Mouse (Mus musculus) ES-E14 (cell line): ENCODE measurements around the gene Pik3c2g. TPM values are rescaled to one million over a fixed set of nuclear protein-coding genes. Genes with fewer than 3 reads are reported as not detected.

Source experiments
- DNase-seq: peaks from one replicate; pipeline ENCODE4 v3.0.0-alpha.2; 2013; ENCODE audit warnings: low read depth, low spot score
- H3K27ac ChIP-seq: 2 replicates; pipeline ENCODE4 v1.5.1; 2012; ENCODE audit warnings: low read depth, mild to moderate bottlenecking, low read length, moderate library complexity, mixed read lengths; ENCODE audit not compliant: poor library complexity, insufficient read depth, severe bottlenecking
- H3K36me3 ChIP-seq: 2 replicates; pipeline ENCODE4 v1.6.1; 2012; ENCODE audit warnings: mild to moderate bottlenecking, low read length, moderate library complexity, mixed read lengths; ENCODE audit not compliant: control insufficient read depth, poor library complexity, insufficient read depth, severe bottlenecking
- H3K4me1 ChIP-seq, 2 experiments: fragments of 150-350 bp in 1 of 2; sonication (generic) in 1 of 2; 2 replicates each; pipeline ENCODE4 v1.6.1; 2012; ENCODE audit warnings: low read length in 2 of 2, mild to moderate bottlenecking in 1 of 2, mixed read lengths in 1 of 2; ENCODE audit not compliant: control insufficient read depth in 2 of 2, insufficient read depth in 2 of 2, poor library complexity in 1 of 2
- H3K4me3 ChIP-seq, 2 experiments: fragments of 150-350 bp in 1 of 2; sonication (generic) in 1 of 2; 2 replicates each; pipeline ENCODE4 v1.5.1; 2012; ENCODE audit warnings: low read length in 2 of 2, low read depth in 1 of 2, mild to moderate bottlenecking in 1 of 2, mixed read lengths in 1 of 2; ENCODE audit not compliant: insufficient read depth in 1 of 2, poor library complexity in 1 of 2, severe bottlenecking in 1 of 2
- H3K9ac ChIP-seq: 2 replicates; pipeline ENCODE4 v1.6.1; 2012; ENCODE audit warnings: low read depth, mild to moderate bottlenecking, low read length, mixed read lengths; ENCODE audit not compliant: poor library complexity, insufficient read depth, severe bottlenecking
- H3K9me3 ChIP-seq: fragments of 150-350 bp; sonication (generic); 2 replicates; pipeline ENCODE4 v1.6.1; 2012; ENCODE audit warnings: low read depth, mild to moderate bottlenecking, low read length; ENCODE audit not compliant: control insufficient read depth, insufficient read depth
- CHD2 ChIP-seq: IDR thresholded peaks from 2 replicates; pipeline ENCODE4 v1.6.1; 2014; ENCODE audit warnings: mild to moderate bottlenecking, low read depth, low read length, inconsistent platforms
- HCFC1 ChIP-seq: IDR thresholded peaks from 2 replicates; pipeline ENCODE4 v1.6.1; 2012; ENCODE audit warnings: low read length, inconsistent platforms, borderline replicate concordance; ENCODE audit not compliant: insufficient read depth
- MAFK ChIP-seq: IDR thresholded peaks from 2 replicates; pipeline ENCODE4 v1.6.1; 2014; ENCODE audit warnings: mild to moderate bottlenecking, low read depth, low read length, inconsistent platforms; ENCODE audit not compliant: insufficient read depth
- ZC3H11A ChIP-seq: IDR thresholded peaks from 2 replicates; pipeline ENCODE4 v1.6.1; 2012; ENCODE audit warnings: low read depth, mild to moderate bottlenecking, inconsistent platforms, low read length, borderline replicate concordance
- ZNF384 ChIP-seq: IDR thresholded peaks from 2 replicates; pipeline ENCODE4 v1.6.1; 2012; ENCODE audit warnings: low read depth, low read length, inconsistent platforms
- in situ Hi-C, 2 experiments: fragments of 600-800 bp; cut with MboI; formaldehyde crosslinking; loops; one replicate each; pipeline ENCODE4 v1.15.1; 2025; ENCODE audit warnings: low sequenced_read_pairs in 2 of 2, inconsistent platforms in 1 of 2; ENCODE audit not compliant: unreplicated experiment in 2 of 2
- total RNA-seq: library from RNA; depleted of rRNA; stranded (reverse); fragments of 300-350 nt; gene quantifications from 2 replicates; pipeline ENCODE4 v1.2.3, GENCODE M21; 2012

Pik3c2g gene
- total RNA-seq, 1 experiment = not detected

DNA sequence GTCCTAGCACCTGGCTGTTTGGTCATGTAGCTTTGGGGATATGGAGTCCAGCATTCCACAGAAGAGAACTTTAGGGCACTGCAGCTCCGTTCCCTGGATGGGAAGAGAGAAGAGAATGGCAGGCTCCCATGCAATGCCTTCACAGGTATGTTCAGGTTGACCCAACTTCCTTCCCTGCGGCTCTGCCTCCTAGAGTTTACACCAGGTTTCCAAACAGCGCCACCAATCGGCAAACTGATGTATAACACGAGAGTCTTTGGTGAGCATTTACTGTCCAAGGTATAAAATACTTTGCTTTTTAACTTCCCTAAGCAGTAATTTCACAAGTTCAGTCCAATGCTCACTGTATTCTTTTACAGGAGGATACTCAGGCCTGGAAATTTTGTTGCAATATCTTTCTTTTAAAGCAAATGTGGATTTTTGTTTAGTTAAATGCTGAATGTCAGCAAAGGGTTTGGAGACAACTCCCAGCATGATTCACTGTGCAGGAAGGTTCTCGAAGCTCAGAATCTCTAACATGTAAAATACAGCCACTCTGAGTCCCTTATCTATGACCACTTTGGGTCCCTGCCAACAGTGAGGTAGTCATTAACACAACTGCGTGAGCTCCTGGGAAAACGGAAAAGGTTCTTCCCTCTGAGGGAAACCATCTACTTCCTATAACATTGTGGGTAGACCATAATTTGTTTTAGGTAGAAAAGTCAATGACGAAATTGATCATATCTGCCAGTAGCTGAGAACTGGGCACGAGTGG is 10.6 kb upstream of the Pik3c2g start:
- Histone ChIP-seq H3K36me3 (no peaks in the 10 kb centered on the region), H3K9ac (no peak overlapping the region), H3K4me1 (no peaks in the 10 kb centered on the region), H3K4me3 (no peak overlapping the region), H3K9me3 (no peaks in the 10 kb centered on the region), H3K27ac (no peak overlapping the region)
- no peak for TF ChIP-seq MAFK
- TF ChIP-seq HCFC1 = no peak
- TF ChIP-seq ZC3H11A = no peak
- TF ChIP-seq ZNF384 = no peak
- TF ChIP-seq CHD2 = no peak
- DNase-seq = peak; percentile 57
- in situ Hi-C loops = no loop called here

DNA sequence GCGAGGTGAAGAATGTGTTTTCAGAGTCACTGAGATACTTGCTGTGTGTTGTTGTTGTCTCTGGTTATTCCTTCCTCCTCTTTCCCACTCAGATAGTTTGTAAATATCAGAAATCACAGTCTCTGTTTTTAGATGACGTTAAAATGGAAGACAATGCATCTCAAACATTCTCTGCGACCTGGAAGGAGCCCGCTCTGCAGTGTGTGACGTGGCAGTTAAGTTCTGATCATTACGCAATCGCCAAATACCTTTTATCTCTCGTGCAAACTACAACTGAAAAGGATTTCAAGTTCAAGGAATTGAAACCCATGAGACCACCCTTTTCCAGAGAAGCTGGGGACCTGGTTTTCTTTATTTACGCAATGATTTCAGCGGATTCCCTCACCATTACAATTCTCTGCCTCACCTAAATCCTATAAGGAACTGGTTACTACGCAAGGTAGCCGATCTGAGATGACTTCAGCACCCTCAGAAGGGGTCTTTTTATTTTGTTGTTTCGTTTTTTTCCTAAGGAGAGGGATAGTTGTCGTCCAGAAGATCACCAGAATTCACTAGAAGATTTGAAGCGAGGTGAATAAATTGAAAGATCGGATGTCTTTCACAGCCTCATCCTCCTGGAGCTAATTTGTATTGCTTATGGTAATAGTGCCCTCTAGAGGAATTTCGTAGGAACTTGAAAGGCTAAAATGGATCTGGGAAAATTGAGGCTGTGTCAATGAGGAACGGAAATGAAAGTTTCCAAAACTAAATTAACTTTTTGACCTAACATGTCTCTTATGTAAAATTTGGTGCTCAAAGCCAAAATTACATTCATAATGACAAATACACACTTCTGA is 9.8 kb upstream of the Pik3c2g start:
- in situ Hi-C loops = no loop called here
- no peaks in the 10 kb centered on the region for H3K4me1 ChIP-seq
- DNase-seq = no peak
- no peak overlapping the region for H3K27ac ChIP-seq
- TF ChIP-seq HCFC1 (no peak), MAFK (no peak), ZC3H11A (0 out of 2 replicates have a peak, but pooled peaks have one; percentile 32)
- no peaks in the 10 kb centered on the region for H3K9me3 ChIP-seq
- no peak overlapping the region for H3K9ac ChIP-seq
- H3K36me3 ChIP-seq = no peaks in the 10 kb centered on the region
- no peak overlapping the region for H3K4me3 ChIP-seq

DNA sequence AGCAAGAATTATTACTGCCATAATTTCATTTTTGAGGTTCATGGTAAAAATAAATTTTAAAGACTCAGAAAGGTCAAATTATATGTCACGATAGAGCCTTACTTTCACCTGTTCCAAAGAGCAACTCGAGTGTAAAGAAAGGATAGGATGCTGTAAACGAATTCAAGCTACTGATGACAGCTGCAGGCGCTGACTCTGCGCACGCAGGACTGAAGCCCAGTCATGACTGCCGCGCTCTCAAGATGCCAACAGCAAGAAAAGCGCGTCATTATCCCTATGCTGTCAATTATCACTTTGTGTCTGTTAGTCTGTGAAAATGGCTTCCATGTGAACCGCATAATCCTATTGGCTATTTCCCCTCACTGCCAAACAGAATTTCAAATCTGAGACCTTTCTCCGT is 457 bp downstream of the Pik3c2g start:
- TF ChIP-seq CHD2 (no peak), HCFC1 (no peak), ZNF384 (no peak), ZC3H11A (no peak)
- Histone ChIP-seq H3K27ac (no peak overlapping the region), H3K36me3 (no peaks in the 10 kb centered on the region), H3K9ac (no peak overlapping the region), H3K9me3 (no peaks in the 10 kb centered on the region), H3K4me1 (no peaks in the 10 kb centered on the region), H3K4me3 (no peak overlapping the region)
- in situ Hi-C loops = no loop called here
- no peak for DNase-seq

DNA sequence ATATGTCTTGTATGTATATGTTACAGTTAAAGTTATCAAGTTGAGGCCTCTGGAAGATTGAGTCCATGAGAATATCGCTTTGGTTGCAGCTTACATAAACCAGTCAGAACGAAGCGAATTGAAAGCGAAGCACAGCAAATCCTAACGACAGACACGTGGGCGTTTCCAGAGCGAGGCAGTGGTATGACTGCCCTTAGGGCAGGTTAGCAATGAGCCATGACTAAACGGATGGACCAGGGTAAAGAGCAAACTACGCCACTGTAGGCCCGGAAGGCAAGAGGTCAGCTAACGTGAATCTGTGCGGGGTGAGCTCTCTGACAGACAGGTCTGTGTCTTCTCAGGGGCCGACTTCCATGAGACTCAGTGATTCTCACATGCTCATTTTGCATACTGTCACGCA is 1.4 kb downstream of the Pik3c2g start:
- no peak for DNase-seq
- no peaks in the 10 kb centered on the region for H3K36me3 ChIP-seq
- no peak overlapping the region; the same call in 1 of the 2 replicates for H3K9ac ChIP-seq
- no peak for TF ChIP-seq ZNF384
- no peak for TF ChIP-seq HCFC1
- no peak for TF ChIP-seq ZC3H11A
- TF ChIP-seq CHD2 = no peak
- in situ Hi-C loops = no loop called here
- no peak overlapping the region for H3K27ac ChIP-seq
- H3K9me3 ChIP-seq = no peaks in the 10 kb centered on the region
- H3K4me3 ChIP-seq = no peak overlapping the region
- no peaks in the 10 kb centered on the region for H3K4me1 ChIP-seq
